Mouse (Mus musculus): Measurements from ENCODE around the gene A730015C16Rik. TPM values are rescaled to one million over a fixed set of nuclear protein-coding genes. Genes with fewer than 3 reads are reported as not detected.

A730015C16Rik gene
- not detected for total RNA-seq (2023)

DNA sequence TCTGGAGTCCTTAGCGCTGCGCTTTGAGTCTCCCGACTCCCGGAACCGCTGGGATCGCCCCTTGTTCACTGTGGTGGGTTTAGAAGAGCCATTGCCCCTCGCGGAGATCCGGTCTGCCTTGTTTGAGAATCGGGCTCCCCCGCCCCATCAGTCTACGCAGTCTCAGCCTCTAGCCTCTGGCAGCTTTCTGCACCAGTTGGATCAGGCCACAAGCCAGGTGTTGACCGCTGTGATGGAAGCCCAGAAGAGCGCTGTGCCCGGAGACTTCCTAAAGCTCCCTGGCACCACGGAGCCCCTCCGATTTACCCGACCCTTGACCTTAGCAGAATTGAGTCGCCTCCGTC, at the start of gene A730015C16Rik:
TSS of gene A730015C16Rik (minus strand) at position 115 of the 344 bp plus-strand sequence.

DNA sequence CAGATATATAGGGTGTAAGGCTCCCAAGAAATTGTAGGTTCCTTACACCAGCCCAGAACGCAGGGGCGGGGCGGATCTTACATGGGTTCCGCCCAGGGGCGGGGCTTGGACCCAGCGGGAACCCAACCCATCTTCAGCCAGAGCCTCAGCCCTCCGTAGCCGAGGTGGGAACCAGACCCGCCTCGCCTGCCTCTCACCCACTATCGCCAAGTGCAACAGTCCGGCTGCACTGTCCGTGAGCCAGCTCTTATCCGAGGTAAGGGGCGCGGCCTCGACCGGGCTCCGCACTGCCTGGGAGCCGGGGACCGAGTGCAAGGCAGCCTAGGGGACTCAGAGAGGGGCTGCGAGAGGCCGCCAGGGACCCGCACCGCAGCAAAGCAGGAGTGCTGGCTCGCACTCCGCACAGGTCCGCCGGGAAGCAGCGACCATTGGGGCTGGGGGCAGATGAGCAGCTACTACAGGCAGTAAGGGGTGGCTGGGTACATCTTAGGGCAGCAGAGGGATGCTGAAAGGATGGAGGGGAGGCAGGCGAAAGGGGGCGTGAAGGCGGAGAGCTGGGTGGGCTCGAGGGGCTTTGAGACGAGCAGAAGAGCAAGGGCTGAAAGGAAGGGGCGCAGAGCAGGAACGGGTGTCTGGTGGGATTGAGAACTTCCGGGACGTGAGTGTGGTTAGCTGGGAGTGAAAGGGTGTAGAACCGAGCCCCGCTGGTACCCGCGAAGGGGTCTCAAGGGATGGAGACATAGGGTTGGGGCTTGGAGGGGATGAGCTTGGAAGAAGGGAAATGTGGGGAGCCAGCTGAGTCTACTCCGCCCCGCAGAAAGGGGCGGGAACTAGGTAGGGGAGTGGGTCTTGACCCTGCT, 30.8 kb upstream of the A730015C16Rik start, which contains the start of gene Rab3b:
TSS of gene Rab3b (plus strand) at position 101 of the 860 bp plus-strand sequence.

DNA sequence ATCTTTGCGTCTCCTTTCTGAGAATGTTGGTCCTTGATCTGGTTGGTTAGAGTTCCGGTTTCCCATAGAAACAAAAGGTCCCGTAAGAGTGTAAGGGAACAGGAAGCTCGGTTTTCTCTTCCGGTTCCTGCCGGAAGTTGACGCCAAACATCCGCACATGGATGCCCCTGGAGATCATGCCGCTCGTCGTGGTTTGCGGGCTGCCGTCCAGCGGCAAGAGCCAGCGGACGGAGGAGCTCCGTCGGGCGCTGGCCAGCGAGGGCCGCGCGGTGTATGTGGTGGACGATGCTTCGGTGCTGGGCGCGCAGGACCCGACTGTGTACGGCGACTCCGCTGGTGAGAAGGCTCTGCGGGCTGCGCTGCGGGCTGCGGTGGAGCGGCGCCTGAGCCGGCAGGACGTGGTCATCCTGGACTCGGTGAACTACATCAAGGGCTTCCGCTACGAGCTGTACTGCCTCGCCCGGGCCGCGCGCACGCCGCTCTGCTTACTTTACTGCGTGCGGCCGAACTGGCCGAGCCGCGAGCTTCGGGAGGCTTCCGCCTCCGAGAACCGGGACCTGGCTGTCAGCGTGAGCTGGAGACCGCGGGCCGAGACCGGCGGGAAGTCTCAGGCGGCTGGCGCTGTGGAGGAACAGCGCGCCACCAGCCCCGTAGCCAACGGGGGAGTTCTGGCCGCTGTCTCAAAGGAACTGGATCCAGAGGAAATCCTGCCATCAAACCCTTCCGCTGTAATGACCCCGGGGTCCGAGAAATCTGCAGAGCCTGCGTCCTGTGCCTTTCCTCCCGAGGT, 509 bp downstream of the A730015C16Rik start, which contains the start of gene Kti12:
TSS of gene Kti12 (plus strand) at position 71 of the 790 bp plus-strand sequence.

DNA sequence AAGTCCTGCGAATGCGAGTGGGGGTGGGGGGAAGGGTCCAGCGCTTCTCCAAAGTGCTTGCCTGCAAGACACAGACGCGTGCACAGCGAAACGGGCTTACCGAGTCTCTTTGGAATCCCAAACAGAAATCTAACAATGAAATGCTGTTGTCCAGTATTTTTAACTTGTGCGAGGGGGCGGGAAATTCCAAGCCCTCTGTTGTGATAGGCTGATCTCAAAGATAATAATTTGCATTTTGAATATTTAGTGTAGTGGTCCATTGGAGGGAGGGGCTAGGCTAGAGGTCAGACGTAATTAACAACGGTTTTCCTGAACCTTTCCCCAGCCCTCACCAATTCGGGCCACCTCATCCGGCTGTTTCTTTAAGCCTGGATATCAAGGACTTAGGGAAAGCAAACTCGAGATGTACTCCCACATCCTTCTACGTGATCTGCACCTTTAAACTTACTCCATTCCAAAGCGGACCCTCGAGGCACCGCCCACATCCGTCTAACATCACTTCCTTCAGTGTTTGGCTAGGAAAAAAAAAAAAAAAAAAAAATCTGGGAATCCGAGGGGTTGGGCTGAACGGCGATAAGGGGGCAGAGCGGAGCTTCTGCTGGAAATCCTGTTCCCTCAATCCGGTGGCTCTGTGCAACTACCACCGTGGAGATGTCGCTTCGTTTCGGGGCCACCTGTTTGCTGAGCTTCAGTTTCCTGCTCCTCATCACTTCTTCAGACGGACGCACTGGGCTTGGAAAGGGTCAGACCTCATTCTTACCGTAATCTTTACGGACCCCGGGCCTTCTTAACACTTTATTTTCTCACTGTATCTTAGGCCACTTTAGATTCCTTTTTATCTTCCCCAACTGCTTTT, 14.1 kb downstream of the A730015C16Rik start, which contains the start of gene Txndc12:
TSS of gene Txndc12 (plus strand) at position 487 of the 856 bp plus-strand sequence.

DNA sequence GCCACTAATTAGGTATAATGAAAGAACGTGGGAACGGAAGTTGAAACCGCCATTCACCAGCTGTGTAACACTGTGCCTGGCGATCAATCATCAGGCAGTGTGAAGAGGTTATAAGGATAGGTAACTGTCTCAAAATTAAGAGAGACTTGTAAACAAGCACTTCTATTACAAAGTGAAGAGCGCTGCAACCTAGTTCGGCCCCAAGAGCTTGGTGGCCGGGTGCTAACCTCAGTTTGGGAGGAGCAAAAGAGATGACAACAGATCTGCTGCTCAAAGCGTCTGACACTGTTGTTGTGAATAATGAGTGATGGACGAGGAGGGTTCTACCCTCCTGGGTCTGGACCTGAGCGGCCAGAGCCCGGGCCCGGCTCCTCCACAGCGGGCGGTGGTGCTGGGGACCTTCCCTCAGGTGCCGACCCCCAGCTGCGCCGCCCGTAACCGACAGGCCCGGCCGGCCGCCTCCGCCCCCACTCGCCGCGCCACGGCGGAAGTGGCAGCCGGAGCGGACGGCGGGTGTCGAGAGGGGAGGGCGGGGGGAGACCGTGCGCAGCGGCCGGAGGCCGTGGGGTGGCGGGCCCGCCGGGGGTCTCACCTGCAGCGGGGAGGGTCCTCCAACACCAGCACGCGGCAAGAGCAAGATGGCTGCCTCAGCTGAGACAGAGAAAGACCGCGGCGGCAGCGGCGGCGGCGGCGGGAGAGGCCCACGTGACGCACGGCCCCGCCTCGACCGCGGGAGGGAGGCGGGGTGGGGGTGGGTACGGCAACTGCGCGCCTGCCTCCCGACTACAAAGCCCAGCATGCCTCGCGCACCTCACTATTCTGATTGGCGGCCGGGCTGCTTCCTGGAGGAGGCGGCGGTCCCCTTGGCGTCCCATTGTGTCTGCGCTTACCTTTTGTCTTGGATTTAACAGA, 15.2 kb downstream of the A730015C16Rik start, which contains the start of gene Btf3l4:
TSS of gene Btf3l4 (minus strand) at position 699 of the 912 bp plus-strand sequence.

Other genes starting within 250 kb of the A730015C16Rik start
- gene Cc2d1b, start 228.7 kb downstream of the A730015C16Rik start, total RNA-seq (2023) = 10 to 100 TPM; 41.1 to 45.2 TPM
- gene 3110021N24Rik, start 129.0 kb downstream of the A730015C16Rik start, total RNA-seq (2023) = 1 to 10 TPM; 2.4 to 2.6 TPM
- 100 to 1,000 TPM; 107 to 115 TPM for gene Zfyve9, start 67.8 kb downstream of the A730015C16Rik start, total RNA-seq (2023)
- gene Btf3l4, start 15.0 kb downstream of the A730015C16Rik start, total RNA-seq (2023) = 10 to 100 TPM; 50.0 to 52.2 TPM
- gene Txndc12, start 14.0 kb downstream of the A730015C16Rik start, total RNA-seq (2023) = 10 to 100 TPM; 42.1 to 46.1 TPM
- 10 to 100 TPM; 17.3 to 19.9 TPM for gene Kti12, start 834 bp downstream of the A730015C16Rik start, total RNA-seq (2023)
- not detected for gene Rab3b, start 30.4 kb upstream of the A730015C16Rik start, total RNA-seq (2023)
- gene Nrd1, start 152.0 kb upstream of the A730015C16Rik start, total RNA-seq (2023) = 100 to 1,000 TPM; 170 to 182 TPM